Mouse (Mus musculus) kidney, adult 8-10 months (tissue): ENCODE results near the gene Col1a1.

Experiments
- DNase-seq, 2 experiments: peaks; one replicate each; pipeline ENCODE4 v3.0.0; 2022

The Col1a1 gene

DNA sequence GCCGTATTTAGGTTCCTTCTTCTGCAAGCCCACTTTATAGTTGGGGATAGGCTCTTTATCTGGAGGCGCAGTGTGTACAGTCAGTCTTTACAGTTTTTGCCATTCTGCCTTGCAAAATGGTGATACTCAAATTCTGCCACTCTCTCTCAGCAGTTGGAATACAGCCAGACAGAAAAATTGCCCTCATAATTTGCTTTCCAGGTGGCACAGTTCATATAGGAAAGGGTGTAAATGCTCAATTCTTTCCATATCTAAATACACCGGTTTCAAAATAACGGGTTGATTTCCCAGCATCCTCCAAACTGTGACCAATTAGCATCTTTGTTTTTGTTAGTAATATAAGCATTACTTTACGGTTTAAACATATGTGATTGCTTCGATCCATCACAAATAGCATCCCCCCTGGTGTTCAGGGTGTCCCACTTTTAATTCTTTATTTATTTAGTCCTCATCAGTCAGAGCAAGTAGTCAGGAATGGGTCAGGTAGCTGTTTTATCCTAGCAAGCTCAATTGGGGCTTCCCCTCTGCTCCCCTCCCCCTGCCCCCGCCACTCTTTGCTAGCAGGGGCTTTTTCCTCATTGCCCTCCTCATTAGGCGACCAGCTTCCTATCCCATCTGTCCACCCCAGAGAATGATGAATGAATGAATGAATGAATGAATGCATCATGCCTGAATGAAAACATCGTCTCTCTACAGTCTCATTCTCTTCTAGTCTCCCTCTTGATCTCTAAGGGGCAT lies 42.3 kb downstream of the Col1a1 start:
- no peak for DNase-seq

DNA sequence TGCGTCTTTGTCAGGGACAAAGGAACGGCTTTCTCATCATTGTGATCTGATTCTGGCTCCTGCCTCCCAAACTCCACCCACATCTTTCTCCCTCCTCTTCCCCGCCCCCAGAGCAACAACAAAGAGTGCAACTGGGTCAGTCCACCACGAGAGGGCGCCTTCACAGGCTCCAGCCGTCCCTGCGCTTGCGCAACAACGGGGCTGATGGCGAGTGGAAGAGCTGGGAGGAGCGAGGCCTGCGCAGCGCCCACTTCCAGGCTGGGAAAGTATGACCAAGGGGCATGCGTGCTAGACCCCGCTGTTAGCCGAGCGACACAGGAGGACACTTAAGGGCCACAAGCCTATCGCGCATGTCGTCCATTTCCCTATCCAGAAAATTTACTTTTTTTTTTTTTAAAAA lies 42.9 kb downstream of the Col1a1 start:
- DNase-seq: peak; percentile 94 to 95

DNA sequence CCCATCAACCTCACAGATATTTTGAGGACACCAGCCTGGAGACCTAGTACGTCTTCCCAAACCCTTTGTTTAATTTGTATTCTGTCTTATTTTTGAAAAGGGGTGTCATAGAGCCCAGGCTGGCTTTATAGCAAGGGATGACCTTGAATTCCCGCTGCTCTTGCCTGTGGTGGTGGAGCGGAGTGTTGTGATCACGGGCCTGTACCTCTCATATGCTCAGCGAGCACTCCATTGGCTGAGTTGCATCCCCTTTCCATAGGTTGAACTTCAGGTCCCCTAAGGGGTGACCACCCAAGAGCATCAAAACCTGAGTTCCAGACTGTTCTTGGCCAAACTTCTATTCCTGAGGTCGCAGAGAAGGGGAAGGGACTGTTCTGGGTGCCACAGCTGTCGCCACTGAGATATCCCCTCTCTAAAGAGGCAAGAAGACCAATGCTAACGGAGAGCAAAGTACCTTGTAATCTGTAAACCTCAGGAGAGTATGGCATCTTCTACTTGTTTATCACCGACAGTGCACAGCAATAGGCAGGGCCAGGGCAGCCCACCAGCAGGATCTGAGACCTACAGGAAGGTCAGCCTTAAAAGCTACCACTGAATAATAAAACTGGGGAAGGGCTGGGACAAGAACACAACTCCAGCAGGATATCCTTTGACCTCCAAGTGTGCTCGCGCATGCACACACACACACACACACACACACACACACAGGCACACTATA lies 43.6 kb downstream of the Col1a1 start:
- no peak for DNase-seq

DNA sequence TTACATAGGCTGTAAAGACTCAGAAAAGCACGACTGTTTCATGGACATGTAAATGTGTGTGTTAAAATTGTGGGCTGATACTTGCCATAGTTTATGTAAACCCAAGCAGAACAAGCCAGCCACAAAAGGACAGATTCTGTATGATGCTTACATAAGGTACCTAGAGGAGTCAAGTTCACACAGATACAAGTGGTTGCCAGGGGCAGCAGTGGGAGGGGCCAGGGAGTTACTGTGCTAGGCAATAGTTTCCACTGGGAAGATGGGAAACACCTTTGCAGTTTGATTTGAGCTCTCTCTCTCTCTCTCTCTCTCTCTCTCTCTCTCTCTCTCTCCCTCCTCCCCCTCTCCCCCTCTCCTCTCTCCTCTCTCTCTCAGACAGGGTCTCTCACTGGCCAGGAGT lies 49.1 kb downstream of the Col1a1 start:
- DNase-seq: no peak

DNA sequence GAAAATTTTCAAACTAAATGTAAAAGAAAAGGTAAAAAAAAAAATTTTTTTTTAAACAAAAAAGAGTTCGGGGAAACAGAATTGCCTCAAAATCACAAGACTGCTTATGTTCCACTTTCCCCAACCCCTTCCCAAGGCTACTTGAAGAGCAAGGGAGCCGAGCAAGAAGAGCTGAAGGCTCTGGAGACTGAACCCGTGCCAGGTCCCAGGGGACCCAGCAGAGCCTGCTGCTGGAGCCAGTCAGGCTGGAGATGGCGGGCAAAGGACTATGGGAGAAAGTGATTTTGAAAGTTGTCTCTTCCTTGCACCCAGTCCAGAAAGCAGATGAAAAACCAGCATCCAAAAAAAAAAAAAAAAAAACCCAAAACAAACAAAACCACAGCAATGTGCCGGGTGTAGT lies 49.8 kb downstream of the Col1a1 start:
- no peak for DNase-seq

DNA sequence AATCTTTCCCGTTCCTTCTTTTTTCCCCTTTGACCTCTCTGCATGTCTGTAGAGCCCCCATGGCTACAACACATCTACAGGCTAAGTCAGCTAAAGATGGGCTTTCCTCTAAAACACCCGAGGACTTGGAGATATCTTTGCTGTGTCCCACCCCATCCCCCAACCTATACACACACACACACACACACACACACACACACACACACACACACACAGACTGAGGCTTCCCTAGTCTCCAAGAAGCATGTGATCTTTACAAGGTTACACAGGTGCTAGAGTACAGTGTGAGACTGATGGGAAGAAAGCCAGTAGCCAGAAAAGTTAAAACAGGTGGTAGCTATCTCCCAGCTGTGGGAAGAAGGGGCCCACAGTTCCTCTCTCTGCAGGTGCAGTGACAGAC lies 50.4 kb downstream of the Col1a1 start:
- no peak for DNase-seq

DNA sequence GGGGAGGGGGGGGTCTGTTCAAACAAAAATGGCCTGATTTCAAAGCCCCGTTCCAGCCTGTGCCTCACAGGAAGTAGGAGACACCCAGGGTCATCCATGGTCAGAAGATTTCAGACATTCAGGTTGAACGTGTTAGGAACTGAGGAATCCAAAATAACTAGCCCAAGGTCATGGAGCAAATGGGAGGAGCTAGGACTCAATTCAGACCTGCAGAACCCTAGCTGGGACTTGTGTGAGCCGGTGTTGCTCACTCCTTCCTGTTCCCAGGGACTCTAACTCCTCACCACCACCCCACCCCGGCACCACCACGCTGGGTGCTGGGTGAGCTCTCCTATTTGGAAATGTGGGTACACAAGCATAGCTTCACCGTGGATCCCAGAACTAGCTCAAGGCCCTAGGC lies 51.3 kb downstream of the Col1a1 start:
- DNase-seq: no peak

DNA sequence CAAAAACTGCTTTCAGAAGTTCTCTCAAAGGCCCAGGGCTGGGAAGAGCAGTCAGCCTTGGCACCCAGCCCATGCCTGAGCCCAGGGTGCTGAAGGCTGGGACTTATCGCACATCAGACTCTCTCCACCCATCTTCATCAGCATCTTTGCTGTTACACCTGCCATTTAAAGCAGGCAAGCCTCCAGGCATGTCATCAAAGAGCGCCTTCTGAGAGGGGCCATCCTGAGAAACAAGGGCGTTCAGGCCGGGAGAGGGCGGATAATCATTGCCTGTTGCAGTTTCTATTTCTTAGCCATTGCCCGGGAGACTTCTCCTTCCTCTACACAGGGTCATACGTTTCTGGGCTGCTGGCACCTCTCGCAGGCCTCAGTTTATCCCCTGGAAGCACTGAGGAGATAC lies 51.8 kb downstream of the Col1a1 start:
- DNase-seq: no peak

DNA sequence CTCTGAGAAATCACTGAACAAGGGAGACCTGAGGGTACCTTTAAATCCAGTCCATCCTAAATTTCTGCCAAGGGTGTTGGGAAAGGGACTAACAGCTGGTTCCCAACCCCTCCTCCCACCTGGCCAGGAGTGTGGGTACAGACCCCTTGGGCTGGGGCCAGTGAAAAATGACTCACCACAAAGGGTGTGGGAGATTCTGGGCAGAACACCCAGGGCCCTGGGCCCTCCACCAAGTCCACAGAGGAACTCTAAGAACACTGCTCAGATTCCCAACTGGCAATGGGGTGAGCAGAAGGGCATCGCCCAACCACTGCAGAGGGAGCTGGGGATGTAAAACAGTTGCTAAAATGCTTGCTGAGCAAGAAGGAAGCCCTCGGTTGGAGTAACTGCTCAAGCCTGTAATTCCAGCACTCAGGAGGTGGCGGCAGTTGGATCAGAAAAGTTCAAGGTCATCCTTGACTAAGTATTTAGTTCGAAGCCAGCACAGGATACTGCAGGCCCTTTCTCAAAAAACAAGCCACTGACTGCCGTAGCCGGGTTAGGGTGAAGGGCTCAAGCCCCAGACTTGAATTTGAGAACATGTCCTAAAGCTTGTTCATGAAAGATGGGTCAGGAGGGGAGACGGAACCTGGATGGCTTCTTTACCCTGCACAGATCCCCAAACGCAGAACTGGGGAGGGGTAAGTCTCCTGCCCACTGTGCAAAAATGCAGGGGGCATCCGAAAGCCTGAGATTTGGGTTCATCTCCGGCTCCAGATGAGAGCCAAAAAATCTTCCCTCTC lies 52.9 kb downstream of the Col1a1 start:
- DNase-seq: no peak

DNA sequence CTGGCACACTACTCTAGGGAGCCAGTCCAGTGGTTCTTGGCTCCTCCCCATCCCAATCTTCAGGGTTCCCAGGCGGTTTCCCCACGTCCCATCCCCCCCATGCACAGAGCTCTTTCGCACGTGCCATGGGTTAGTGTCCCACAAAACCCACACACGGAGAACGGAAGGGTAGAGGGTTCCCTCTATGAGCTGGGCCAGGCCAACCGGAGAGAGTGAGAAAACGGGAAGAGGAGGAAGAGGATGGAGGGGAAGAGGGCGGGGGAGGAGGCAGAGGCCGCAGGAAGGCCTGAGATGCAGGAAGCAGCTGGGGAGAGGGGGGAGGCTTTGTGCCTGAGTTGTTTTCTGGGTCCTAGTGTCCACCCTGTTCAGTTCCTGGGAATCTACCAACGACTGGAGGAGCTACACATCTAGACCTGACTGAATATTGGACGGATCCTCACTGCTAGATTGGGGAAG lies 53.6 kb downstream of the Col1a1 start:
- DNase-seq: peak; percentile 81 to 86

DNA sequence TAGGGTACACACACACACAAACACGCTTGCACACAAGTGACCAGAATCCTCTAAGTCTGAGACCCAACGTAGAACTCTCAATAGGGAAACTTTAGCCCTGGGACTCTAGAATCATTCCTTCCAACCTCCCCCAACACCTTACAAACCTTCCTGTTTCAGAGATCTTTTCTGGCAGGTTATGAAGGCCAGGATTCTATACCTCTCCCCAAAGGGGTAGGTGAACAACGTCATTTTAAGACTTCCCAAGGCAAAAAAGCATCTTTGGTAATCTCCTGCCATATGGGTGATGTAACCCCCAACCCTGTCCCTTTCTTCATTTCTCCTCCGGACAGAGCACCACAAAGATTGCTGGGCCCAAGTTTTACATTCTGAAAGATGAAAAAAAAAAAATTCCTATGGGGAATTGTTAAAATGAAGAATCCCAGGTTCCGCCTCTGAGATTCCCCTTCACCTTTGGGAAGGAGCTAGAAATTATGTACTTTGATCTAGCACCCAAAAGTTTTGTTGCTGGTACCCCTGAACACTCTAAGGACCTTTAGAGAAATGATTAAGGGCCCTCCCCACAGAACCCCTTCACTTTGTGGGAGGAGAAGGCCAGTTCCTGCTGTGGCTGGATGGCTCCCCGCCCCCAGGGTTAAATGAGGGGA lies 54.2 kb downstream of the Col1a1 start:
- no peak for DNase-seq

DNA sequence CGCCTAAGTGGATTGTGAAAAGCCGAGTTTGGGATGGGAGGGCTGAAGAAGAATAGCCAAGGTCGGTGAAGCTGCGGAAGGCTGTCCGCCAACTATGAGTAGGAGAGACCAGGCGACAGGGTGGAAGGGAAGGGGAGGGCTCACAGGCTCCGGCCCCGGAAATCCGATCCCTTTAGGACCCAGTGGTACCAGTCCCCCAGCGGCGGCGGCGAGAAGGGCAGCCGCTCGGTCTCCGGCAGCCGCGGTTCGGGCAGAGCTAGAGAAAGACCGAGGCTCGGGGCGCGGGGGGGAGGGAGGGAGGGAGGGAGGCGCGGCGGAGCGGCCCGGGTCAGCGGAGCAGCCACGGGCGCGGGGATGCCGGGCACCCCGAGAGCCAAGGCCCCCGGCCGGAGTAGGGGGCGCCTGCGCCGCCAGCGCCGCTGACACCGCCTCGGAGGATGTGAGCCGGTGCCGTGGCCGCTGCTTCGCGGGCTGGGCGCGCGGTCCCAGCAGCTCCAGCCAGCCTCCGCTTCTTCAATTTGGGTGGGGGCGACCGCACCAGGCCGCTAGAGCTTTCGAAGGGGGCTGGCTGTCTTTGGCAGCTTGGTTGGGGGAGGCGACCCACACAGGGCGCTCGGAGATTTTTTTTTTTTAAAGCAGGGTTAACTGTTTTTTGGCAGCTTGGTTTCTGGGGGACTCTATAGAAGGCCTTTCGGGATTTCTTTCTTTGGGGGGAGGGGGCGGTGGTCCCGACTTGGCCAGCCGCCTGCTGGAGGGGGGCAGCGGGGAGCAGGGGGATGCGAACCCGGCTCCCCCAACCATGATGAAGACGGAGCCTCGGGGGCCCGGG lies 54.9 kb downstream of the Col1a1 start, which contains the start of gene Ppp1r9b:
Gene Ppp1r9b, plus strand, starts transcription at position 287 of the 829 bp plus-strand sequence.
- DNase-seq: peak; percentile 91 to 92

DNA sequence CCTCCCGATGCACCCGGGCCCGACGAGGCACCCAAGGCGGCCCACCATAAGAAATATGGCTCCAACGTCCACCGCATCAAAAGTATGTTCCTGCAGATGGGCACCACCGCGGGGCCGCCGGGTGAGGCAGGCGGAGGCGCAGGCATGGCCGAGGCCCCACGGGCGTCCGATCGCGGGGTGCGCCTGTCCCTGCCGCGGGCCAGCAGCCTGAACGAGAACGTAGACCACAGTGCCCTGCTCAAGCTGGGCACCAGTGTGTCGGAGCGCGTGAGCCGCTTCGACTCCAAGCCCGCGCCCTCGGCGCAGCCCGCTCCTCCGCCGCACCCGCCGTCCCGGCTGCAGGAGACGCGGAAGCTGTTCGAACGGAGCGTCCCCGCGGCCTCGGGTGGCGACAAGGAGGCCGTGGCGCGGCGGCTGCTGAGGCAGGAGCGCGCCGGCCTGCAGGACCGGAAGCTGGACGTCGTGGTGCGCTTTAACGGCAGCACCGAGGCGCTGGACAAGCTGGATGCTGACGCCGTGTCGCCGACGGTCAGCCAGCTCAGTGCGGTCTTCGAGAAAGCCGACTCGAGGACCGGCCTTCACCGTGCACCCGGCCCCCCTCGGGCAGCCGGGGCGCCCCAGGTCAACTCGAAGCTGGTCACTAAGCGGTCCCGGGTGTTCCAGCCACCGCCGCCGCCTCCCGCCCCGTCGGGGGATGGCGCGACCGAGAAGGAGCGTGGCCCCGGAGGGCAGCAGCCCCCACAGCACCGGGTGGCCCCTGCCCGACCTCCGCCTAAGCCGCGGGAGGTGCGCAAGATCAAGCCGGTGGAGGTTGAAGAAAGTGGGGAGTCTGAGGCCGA lies 55.8 kb downstream of the Col1a1 start:
- peak in 1 of 2 experiments; percentile 44 for DNase-seq

DNA sequence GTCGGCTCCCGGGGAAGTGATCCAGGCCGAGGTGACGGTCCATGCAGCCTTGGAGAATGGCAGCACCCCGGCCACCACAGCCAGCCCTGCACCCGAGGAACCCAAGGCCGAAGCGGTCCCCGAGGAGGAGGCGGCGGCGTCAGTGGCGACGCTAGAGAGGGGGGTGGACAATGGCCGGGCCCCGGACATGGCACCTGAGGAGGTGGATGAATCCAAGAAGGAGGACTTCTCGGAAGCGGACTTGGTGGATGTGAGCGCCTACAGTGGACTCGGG lies 56.4 kb downstream of the Col1a1 start:
- DNase-seq: no peak

DNA sequence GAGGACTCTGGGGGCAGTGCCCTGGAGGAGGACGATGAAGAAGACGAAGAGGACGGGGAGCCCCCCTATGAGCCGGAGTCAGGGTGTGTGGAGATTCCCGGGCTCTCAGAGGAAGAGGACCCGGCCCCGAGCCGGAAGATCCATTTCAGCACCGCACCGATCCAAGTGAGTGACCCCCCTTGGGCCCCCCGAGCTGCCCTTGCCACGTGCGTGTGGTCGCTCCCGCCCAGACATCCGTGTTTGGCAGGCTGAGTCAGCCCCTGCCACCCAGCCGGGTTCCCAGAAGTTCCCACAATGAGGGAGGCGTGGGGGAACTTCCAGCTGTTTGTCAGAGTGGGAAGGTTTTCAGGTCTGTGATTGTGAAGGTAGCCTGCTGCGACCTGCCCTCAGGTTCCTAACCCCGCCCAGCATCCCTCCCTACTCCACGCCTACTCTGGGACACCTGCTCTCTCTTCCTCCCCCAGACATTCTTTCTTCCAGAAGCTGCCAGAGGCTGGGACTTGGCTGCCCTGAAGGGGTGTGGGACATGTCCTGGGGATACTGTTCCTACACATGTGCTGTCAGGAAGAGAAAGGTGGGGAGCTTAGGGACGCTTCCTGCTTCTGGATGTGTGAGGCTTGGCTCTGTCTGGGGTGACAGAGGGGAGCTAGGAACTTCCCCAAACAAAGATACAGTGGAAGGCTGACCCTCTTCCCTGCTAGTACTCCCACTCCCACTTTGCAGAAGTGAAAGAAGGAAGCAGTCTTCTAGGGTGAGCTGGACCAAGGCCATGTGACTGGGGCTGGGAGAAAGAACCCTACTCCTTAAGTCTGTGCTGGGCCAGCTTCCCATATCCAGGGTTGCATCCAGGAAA lies 57.0 kb downstream of the Col1a1 start:
- DNase-seq: peak; percentile 62 to 68

DNA sequence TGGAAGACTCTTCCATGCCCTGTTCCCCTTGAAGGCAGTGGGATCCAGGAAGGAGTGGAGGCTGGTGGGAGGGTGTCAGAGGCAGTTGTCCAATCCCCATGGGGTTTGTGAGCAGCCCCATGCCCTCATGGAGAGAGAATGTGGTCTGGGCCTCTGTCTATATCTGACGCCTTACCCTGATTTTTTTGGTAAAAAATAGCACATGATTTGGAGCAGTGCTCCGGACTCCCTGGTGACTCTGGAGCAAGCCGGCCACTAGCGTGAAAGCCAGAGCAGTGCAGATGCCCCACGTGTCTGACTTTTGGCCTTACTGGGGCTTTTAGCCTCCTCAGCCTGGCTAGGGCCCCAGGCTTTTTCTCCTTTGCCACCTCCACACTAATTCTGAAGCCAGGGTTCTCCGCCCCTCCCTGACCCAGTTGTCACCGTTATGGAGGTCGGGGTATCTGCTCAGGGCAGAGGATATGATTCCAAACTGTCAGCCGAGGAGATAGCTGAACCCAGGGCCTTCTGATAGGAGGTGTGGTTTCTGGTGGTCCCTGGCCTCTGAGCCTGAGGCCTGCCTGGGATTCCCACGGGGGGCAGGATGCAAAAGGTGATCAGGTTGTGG lies 58.3 kb downstream of the Col1a1 start:
- DNase-seq: no peak

DNA sequence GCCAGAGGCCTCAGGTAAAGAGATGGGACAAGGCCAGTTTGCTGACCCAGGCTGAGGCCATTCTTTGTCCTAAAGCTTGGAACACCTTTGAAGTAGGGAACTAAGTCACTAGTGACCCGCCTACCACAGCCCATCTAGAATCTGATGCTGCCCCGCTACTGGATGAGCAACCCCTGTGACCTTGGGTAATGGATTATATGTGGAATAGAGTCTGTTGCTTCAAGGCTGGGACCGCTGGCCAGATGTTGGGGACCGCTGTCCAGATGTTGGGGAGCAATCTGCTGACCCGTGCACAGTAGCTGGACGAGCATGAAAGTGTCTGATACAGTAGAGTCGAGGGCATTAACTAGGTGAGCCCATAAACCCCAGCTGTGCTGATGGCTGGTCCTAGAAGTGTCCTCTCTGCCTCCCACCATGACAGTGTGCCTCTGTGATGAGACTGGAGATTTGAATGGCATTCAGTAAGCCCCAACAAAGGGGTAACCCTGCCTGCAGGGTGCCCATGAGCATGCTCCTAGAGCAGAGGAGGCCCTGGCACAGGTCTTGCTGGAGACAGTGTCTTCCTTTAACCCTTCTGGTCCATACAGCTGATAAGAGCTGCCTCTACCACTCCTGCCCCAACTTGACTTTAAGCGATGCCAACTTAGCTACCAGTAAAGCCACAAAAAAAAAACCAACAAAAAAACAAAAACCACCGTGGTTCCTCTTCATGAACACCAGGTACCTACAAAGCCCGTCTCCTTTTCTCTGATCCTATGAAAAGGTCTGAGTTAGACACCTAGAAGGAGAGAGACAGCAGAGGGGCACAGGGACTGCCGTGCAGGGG lies 59.1 kb downstream of the Col1a1 start:
- no peak for DNase-seq

DNA sequence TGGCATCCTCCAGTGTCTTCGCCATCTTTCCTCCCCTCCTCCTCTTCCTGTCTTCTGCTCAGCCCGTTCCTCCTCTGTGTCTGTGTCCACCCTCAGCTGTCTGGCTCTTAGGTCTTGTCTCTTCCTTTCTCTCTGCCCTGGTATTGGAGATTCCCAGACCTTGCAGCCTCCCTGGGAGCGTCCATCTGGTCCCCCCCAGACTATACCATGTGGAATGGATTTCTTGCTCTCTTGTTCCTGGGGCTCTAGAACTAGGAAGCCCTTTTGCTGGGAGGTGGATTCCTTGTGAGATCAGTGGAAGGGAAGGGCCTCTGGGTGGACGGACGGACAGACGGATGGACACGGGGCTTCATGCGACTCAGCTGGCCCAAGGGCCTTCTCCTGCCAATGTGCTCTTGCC lies 60.1 kb downstream of the Col1a1 start:
- DNase-seq: no peak

DNA sequence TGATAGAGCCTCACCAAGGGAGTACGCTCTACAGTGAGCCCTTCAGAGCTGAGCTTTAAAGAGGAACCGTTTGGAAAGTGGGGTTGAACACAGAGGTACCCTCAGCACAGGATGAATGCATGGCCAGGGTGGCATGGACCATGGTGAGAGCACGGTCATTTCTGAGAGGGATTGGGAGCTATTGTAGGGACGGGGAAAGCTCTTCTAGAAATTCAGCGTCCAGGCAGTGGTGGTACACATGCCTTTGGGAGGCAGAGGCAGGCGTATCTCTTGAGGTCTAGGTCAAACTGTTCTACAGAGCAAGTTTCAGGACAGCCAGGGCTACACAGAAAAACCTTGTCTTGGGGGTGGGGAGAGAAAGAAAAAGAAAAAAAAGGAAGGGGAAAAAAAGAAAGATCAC lies 61.0 kb downstream of the Col1a1 start:
- no peak for DNase-seq
